Mouse (Mus musculus): ENCODE measurements around the gene Polr1a. TPM values are rescaled to one million over a fixed set of nuclear protein-coding genes. Genes with fewer than 3 reads are reported as not detected.

Gene Polr1a
- not detected in 2 replicates for polyA plus RNA-seq (2012; ENCODE audit: insufficient read depth, insufficient read length, low replicate concordance, missing spikeins)

- TF ChIP-seq CTCF (IDR thresholded peaks at IDR 0.05; ENCODE audit: insufficient read depth, low read depth, low read length) (no peak), POLR2A (IDR thresholded peaks at IDR 0.05; ENCODE audit: insufficient read depth, low read depth, low read length) (peak; percentile 69)
- under 1% methylated on average over 58 of the region's 58 CpGs for WGBS
- H3K4me3 ChIP-seq (ENCODE audit: insufficient read depth, low read depth, low read length) = peak within 1 kb of the TSS; percentile 69
- H3K27ac ChIP-seq (ENCODE audit: insufficient read depth, low read depth, low read length) = peak within 1 kb of the TSS; percentile 93
- no peaks in the 10 kb centered on the region for H3K4me1 ChIP-seq (ENCODE audit: control insufficient read depth, insufficient read depth, low read length)
These were observed at the start of gene Polr1a, which contains the start of gene Ptcd3 for GRCm38 (mm10) chr6:71908481-71909381. Polr1a (plus strand) TSS chr6:71909053. Ptcd3 (minus strand) TSS chr6:71908750.

GRCm38 (mm10) chr6:71867751-71868150 lies 41.1 kb upstream of the Polr1a start:
- 93% methylated on average over 2 of the region's 2 CpGs for WGBS
- TF ChIP-seq CTCF (IDR thresholded peaks at IDR 0.05; ENCODE audit: insufficient read depth, low read depth, low read length) (no peak), POLR2A (IDR thresholded peaks at IDR 0.05; ENCODE audit: insufficient read depth, low read depth, low read length) (no peak)
- no peak overlapping the region for H3K27ac ChIP-seq (ENCODE audit: insufficient read depth, low read depth, low read length)
- no peaks in the 10 kb centered on the region for H3K4me1 ChIP-seq (ENCODE audit: control insufficient read depth, insufficient read depth, low read length)
- no peak overlapping the region for H3K4me3 ChIP-seq (ENCODE audit: insufficient read depth, low read depth, low read length)

GRCm38 (mm10) chr6:71868809-71869208 lies 40.0 kb upstream of the Polr1a start:
- WGBS = 100% methylated on average over 1 of the region's 1 CpGs

GRCm38 (mm10) chr6:71871396-71871795 lies 37.5 kb upstream of the Polr1a start:
- WGBS = 99% methylated on average over 9 of the region's 9 CpGs

More at GRCm38 (mm10) chr6:71868809-71869208, 40.0 kb upstream of the Polr1a start:
- no peaks in the 10 kb centered on the region for H3K4me1 ChIP-seq (ENCODE audit: control insufficient read depth, insufficient read depth, low read length)
- no peak overlapping the region for H3K27ac ChIP-seq (ENCODE audit: insufficient read depth, low read depth, low read length)
- no peak for TF ChIP-seq CTCF (IDR thresholded peaks at IDR 0.05; ENCODE audit: insufficient read depth, low read depth, low read length)
- no peak overlapping the region for H3K4me3 ChIP-seq (ENCODE audit: insufficient read depth, low read depth, low read length)

GRCm38 (mm10) chr6:71877965-71878760 lies 30.7 kb upstream of the Polr1a start:
- TF ChIP-seq POLR2A (IDR thresholded peaks at IDR 0.05; ENCODE audit: insufficient read depth, low read depth, low read length) (no peak), CTCF (IDR thresholded peaks at IDR 0.05; ENCODE audit: insufficient read depth, low read depth, low read length) (no peak)
- H3K4me1 ChIP-seq (ENCODE audit: control insufficient read depth, insufficient read depth, low read length) = no peaks in the 10 kb centered on the region
- WGBS = 92% methylated on average over 3 of the region's 3 CpGs
- H3K4me3 ChIP-seq (ENCODE audit: insufficient read depth, low read depth, low read length) = no peak overlapping the region
- H3K27ac ChIP-seq (ENCODE audit: insufficient read depth, low read depth, low read length) = no peak overlapping the region

More at GRCm38 (mm10) chr6:71871396-71871795, 37.5 kb upstream of the Polr1a start:
- Histone ChIP-seq H3K4me3 (ENCODE audit: insufficient read depth, low read depth, low read length) (no peak overlapping the region), H3K27ac (ENCODE audit: insufficient read depth, low read depth, low read length) (no peak overlapping the region), H3K4me1 (ENCODE audit: control insufficient read depth, insufficient read depth, low read length) (no peaks in the 10 kb centered on the region)
- TF ChIP-seq POLR2A (IDR thresholded peaks at IDR 0.05; ENCODE audit: insufficient read depth, low read depth, low read length) (no peak), CTCF (IDR thresholded peaks at IDR 0.05; ENCODE audit: insufficient read depth, low read depth, low read length) (no peak)

- WGBS = 87% methylated on average over 4 of the region's 4 CpGs
- H3K4me1 ChIP-seq (ENCODE audit: control insufficient read depth, insufficient read depth, low read length) = no peaks in the 10 kb centered on the region
- H3K27ac ChIP-seq (ENCODE audit: insufficient read depth, low read depth, low read length) = no peak overlapping the region
- H3K4me3 ChIP-seq (ENCODE audit: insufficient read depth, low read depth, low read length) = no peak overlapping the region
- TF ChIP-seq CTCF (IDR thresholded peaks at IDR 0.05; ENCODE audit: insufficient read depth, low read depth, low read length) (no peak), POLR2A (IDR thresholded peaks at IDR 0.05; ENCODE audit: insufficient read depth, low read depth, low read length) (no peak)
These were observed 15.6 kb upstream of the Polr1a start for GRCm38 (mm10) chr6:71893263-71893662.

GRCm38 (mm10) chr6:71907702-71908235 lies 1.1 kb upstream of the Polr1a start:
- TF ChIP-seq CTCF (IDR thresholded peaks at IDR 0.05; ENCODE audit: insufficient read depth, low read depth, low read length) (no peak), POLR2A (IDR thresholded peaks at IDR 0.05; ENCODE audit: insufficient read depth, low read depth, low read length) (no peak)
- 2% methylated on average over 4 of the region's 4 CpGs for WGBS
- H3K4me3 ChIP-seq (ENCODE audit: insufficient read depth, low read depth, low read length) = 0 out of 2 replicates have a peak overlapping the region, but pooled peaks have one; percentile 15
- no peaks in the 10 kb centered on the region for H3K4me1 ChIP-seq (ENCODE audit: control insufficient read depth, insufficient read depth, low read length)
- no peak overlapping the region for H3K27ac ChIP-seq (ENCODE audit: insufficient read depth, low read depth, low read length)

GRCm38 (mm10) chr6:71909384-71909783 lies 531 bp downstream of the Polr1a start:
- TF ChIP-seq CTCF (IDR thresholded peaks at IDR 0.05; ENCODE audit: insufficient read depth, low read depth, low read length) (no peak), POLR2A (IDR thresholded peaks at IDR 0.05; ENCODE audit: insufficient read depth, low read depth, low read length) (no peak)
- 0 out of 2 replicates have a peak overlapping the region, but pooled peaks have one; percentile 12 for H3K4me3 ChIP-seq (ENCODE audit: insufficient read depth, low read depth, low read length)
- 28% methylated on average over 10 of the region's 10 CpGs for WGBS
- H3K27ac ChIP-seq (ENCODE audit: insufficient read depth, low read depth, low read length) = no peak overlapping the region
- H3K4me1 ChIP-seq (ENCODE audit: control insufficient read depth, insufficient read depth, low read length) = no peaks in the 10 kb centered on the region
